Mouse (Mus musculus) kidney, postnatal 10 days (tissue): ENCODE measurements around the gene Gm16430.
"Not testable (repeated sequence)": the region's sequence is repeated elsewhere in the genome, so short reads cannot be mapped to it uniquely, and the experiment has no call there.

ENCODE experiments used
- DNase-seq: peaks from one replicate; pipeline ENCODE4 v3.0.0; 2021; ENCODE audit warnings: mixed read lengths

The Gm16430 gene

DNA sequence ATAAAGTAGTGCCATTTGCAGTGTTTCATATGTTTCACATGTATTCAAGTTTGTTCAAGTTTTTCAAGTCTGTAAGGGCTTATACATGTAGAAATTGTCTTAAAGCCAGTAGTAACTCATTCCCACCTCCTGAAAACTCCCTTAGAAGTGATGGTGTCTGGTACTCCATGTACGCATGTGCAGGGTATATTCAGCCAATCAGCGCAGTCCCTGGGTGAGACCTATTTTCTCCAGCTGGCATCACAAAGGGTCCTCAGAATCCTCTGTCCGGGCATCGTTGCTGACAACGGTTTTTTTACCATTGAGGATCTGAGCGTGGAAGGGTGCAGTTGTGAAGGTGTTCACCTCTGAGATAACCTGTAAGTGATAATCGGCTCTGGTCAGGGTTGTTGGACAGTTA, at the start of gene Gm16430:
Gm16430 (plus strand) TSS at position 301 of the 400 bp plus-strand sequence.
- DNase-seq, result not testable (repeated sequence)
